Mouse (Mus musculus) brown adipose tissue, adult 24 weeks (tissue): ENCODE data around the gene Fam25c. TPM values are rescaled to one million over a fixed set of nuclear protein-coding genes. Genes with fewer than 3 reads are reported as not detected.
"Not testable (repeated sequence)": the region's sequence is repeated elsewhere in the genome, so short reads cannot be mapped to it uniquely, and the experiment has no call there.

Source experiments
- H3K27ac ChIP-seq: fragments of 200-500 bp; replicated peaks from 2 replicates; pipeline ENCODE4 v1.5.1; 2012; ENCODE audit warnings: low read depth, mild to moderate bottlenecking, low read length
- H3K4me1 ChIP-seq: fragments of 200-500 bp; 2 replicates; pipeline ENCODE4 v1.6.1; 2012; ENCODE audit warnings: low read length, mixed read lengths; ENCODE audit not compliant: control insufficient read depth, insufficient read depth, insufficient read length
- H3K4me3 ChIP-seq: fragments of 200-500 bp; 2 replicates; pipeline ENCODE4 v1.5.1; 2012; ENCODE audit warnings: low read depth, mild to moderate bottlenecking, low read length, moderate library complexity; ENCODE audit not compliant: insufficient read depth
- polyA plus RNA-seq: library from polyadenylated mRNA; stranded (reverse); fragments of >200 nt; gene quantifications from 2 replicates; pipeline ENCODE4 v1.2.4, GENCODE M21; 2012; ENCODE audit not compliant: missing spikeins, insufficient read depth, insufficient read length

The Fam25c gene
- polyA plus RNA-seq, 1 experiment = not detected

DNA sequence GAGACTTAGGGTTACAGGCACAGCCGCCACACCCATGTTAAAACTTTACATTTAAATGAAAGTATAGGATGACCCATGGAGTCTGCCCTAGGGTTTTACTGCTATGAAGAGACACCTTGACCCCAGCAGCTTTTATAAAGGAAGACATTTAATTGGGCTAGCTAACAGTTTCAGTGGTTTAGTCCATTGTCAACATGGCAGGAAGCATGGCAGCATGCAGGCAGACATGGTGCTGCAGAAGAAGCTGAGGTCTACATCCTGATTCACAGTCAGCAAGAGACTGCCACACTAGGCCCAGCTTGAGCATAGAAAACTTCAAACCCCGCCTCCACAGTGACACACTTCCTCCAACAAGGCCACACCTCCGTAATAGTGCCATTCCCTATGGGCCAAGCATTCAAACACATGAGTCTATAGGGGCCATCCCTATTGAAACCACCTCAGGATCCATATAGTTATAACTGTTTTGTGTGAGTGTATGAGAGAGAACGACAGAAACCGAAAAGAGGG lies 31.6 kb downstream of the Fam25c start:
- Histone ChIP-seq H3K4me3 (no peak overlapping the region), H3K27ac (no peak overlapping the region), H3K4me1 (no peaks in the 10 kb centered on the region)

DNA sequence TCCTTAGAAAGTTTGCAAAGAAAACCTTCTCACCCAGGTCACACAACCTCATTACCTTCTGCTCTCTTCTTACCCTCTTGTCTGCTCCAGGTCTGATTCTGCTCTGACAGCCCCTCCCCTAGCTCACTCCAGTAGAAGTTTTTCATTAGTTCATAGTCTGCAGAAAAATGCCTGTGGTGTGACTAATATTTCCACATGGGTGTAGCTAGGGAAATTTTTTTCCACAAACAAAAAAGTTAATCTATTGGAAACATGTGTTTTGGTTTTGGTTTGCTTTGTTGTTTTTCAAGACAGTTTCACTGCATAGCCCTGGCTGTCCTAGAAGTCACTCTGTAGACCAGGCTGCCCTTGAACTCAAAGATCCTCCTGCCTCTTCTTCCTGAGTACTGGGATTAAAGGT lies 37.1 kb downstream of the Fam25c start:
- Histone ChIP-seq H3K27ac (no peak overlapping the region), H3K4me1 (peaks cover 2% of the 10 kb centered on the region; the same call in 1 of the 2 replicates), H3K4me3 (no peak overlapping the region)

DNA sequence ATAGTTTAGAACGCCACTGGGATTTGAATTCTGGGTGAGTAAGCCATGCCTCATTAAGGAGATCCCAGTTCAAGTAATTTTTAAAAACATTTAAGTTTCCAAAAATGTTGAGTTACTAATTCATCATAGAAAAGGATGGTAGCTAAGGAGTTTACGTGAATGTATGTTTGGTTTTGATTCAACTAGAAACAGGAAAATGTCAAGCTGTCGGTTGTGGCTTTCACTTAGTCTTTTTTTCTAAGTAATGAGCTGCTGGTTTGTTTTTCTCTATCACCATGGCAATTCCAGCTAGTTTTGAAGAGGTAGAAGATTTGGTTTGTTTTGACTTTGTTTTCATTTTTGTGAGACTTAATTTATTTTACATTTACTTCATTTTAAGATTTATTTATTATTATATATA lies 37.8 kb downstream of the Fam25c start:
- H3K27ac ChIP-seq = no peak overlapping the region
- no peak overlapping the region for H3K4me3 ChIP-seq
- peaks cover 2% of the 10 kb centered on the region; the same call in 1 of the 2 replicates for H3K4me1 ChIP-seq

DNA sequence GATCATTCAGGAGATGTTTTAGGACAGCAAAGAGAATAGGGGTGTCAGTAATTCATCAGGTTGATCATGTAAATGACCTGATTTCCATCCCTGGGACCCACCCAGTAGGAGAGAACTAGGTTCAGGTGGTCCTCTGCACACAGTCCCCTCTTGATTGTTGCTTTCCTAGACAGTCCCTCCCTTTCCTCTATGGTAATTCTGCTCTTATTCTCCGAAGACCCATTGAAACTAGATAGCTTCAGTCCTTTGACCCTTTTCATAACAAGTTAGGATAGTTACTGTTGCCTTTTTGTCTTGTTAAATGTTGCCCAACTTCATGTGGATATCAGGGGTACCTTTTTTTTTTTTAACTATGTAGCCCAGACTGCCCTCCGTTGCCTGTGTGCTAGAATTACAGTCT lies 38.9 kb downstream of the Fam25c start:
- Histone ChIP-seq H3K4me3 (no peak overlapping the region), H3K4me1 (peaks cover 2% of the 10 kb centered on the region; the same call in 1 of the 2 replicates), H3K27ac (no peak overlapping the region)

DNA sequence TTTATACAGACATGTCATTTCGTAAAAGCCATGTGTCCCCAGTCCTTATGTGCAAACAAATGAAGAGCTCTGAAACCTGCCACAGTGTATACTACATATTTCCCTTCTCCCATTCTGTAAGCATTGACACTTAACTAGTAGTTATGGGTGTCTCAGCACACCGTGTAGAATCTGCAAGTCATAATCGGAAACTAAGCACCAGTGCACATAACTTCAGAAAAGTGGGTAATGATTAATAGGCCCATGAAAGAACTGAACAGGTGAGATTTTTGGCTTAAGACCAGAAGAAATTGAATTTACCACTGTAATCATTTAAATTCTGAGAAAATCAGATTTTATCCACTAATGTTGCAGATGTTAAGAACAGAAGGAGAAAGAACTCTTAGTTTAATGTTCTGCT lies 40.4 kb downstream of the Fam25c start:
- H3K4me3 ChIP-seq = no peak overlapping the region
- peaks cover 2% of the 10 kb centered on the region; the same call in 1 of the 2 replicates for H3K4me1 ChIP-seq
- no peak overlapping the region for H3K27ac ChIP-seq

DNA sequence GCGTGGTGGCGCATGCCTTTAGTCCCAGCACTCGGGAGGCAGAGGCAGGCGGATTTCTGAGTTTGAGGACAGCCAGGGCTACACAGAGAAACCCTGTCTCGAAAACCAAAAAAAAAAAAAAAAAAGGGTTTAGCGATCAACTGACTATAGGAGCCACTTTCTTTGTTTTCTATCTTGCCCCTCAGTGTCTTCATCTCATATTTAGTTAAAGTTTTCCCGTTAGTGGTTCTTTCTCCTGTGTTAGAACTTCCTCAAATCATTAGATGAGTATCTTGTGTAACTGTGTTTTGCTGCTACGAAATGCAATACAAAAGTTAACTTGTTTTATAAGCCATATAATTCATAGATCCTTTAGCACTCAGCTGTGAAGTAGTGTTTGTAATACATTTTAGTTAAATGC lies 40.9 kb downstream of the Fam25c start:
- H3K4me1 ChIP-seq, H3K4me3 ChIP-seq, H3K27ac ChIP-seq: not testable (repeated sequence)

DNA sequence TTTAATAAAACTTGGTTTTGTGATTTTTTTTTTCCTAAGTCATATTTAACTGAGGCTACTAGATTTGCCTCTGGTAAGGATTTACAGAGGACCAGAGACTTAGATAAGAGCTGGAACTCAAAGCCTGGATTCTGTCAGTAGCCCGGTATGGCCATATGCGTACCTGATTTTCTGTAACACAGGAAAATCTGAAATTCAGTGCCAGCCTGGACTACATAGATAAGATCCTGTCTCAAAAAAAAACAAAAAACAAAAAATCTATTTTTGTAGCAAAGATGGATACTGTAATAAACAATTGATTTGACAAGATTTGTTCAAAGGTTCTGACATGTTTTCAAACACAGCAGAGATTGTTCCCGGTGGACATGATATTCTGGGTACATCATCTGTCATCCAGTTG lies 41.6 kb downstream of the Fam25c start:
- H3K4me3 ChIP-seq = no peak overlapping the region
- H3K4me1 ChIP-seq = peaks cover 2% of the 10 kb centered on the region; the same call in 1 of the 2 replicates
- no peak overlapping the region for H3K27ac ChIP-seq

DNA sequence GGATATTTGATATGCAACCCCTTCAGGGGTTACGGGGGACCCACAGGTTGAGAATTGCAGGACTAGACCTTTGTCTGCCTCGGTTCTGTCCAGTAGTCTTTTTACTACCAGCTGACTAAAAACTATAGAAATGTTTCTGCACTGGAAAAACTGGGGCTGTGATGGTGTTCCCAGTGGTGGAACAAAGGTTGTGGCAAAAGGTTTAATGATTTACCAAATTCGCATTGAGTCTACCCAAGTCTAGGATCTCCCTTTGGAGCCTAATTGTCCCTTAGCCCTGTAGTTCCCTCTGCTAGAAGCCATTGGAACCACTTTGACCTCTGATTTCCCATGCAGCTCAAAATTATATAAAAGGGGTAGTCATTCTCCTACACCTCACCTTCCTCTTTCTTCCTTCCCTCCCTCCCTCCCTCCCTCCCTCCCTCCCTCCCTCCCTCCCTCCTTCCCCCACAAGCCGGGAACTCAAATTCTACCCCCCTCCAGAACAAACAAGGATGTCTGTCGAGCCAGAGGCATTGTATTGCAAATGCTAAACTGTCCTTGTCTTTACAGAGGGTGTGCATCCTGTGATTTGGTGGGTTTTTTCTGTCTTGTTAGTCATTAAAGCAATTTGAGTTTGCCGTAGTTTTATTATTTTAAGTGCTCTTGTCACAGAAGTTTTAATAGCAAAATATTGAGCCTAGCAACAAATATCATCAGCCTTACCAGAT lies 42.7 kb downstream of the Fam25c start:
- Histone ChIP-seq H3K27ac (no peak overlapping the region), H3K4me1 (peaks cover 2% of the 10 kb centered on the region; the same call in 1 of the 2 replicates), H3K4me3 (peak overlapping the region; percentile 36)

DNA sequence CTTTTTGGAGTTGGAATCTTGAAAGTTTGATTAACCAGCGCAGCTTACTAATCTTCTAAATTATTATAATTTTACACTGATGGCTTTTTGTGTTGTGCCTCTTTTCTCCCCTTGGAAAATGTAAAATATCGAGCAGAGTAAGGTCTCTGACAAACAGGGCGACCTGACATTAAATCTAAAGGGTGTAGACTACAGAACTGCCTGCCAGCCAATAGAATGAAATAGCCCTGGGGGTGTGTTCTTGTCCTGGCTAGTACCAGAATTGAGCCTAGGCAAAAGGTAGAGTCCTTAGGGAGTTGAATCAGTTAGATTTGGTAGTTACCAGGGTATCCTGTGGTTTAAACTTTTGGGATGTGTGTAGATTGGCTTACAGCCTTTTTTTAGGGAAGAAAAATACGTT lies 43.5 kb downstream of the Fam25c start:
- Histone ChIP-seq H3K27ac (no peak overlapping the region), H3K4me1 (peaks cover 2% of the 10 kb centered on the region; the same call in 1 of the 2 replicates), H3K4me3 (peak overlapping the region; percentile 85)

DNA sequence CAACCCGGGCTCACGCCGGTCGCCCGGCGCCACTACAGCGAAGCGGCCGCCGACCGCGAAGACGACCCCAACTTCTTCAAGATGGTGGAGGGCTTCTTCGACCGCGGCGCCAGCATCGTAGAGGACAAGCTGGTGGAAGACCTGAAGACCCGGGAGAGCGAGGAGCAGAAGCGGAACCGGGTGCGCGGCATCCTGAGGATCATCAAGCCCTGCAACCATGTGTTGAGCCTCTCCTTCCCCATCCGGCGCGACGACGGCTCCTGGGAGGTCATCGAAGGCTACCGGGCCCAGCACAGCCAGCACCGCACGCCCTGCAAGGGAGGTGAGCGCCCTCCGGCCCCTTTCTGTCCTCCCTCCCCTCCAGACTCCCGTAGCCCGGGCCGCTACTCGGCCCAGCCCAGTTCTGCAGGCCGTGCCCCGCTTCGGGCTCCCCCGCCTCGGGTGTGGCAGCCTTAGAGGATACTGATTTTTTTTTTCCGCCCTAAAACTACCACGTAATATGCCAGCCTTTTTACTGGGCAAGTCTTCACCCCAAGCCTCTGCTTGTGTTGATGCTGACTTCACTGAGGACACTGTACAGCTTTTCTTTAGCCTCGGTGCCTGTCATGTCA lies 44.1 kb downstream of the Fam25c start:
- H3K4me1 ChIP-seq = peaks cover 2% of the 10 kb centered on the region; the same call in 1 of the 2 replicates
- peak overlapping the region; percentile 85 for H3K4me3 ChIP-seq
- peak overlapping the region; percentile 49 for H3K27ac ChIP-seq

DNA sequence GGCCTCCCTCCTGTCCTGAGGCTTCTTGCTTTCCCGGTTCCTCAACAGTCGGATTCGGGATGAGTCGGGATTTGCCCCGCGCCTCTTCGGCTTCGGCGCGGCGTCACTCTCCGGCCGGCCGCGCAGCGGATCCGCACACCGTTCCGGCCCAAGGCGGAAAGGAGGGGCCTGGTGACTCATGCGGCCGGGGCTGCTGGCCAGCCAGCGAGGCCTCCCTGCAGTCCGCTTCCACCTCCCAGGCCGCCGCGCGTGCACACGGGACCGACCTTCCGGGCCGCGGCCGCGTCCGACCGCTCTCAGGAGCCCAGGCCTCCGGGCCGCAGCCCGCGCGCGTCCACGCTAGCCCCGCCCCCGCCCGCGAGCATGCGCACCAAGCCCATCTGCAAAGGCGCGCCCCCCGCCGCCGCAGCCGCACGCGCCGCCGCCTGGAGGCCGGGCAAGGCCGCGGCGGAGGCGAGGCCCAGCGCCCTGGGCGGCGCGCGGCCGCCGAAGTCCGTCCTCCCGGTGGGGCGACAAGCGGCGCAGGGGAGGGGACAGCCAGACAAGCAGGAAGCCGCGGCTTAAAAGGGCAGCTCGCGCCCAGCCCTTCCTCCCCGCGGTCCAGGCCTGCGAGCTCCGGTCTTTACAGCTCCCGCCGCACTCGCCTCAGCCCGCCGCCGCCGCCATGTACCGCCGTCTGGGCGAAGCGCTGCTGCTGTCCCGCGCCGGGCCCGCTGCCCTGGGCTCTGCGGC lies 44.8 kb downstream of the Fam25c start, which contains the start of the genes Shld2 and Glud1:
Gene Shld2 (minus strand): TSS at position 260 of the 732 bp plus-strand sequence.
Gene Glud1 (plus strand): TSS at position 494 of the 732 bp plus-strand sequence.
- peaks cover 2% of the 10 kb centered on the region; the same call in 1 of the 2 replicates for H3K4me1 ChIP-seq
- peak within 1 kb of the TSS; percentile 85 for H3K4me3 ChIP-seq
- peak within 1 kb of the TSS; percentile 93 for H3K27ac ChIP-seq

DNA sequence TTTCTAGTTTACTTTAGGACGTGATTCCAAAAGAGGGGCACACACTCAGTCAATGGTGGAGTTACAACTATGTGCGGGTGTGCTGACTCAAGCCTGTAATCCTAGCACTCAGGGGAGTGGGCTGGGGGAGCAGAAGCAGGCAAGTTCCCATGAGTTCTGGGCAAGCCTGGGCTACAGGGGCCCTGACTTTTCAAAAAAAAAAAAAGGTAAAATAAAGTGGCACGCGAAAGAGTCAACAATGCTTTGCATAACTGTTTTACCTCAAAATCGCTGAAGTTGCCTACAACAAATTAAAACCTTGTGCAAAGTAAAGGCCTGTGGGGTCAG lies 45.4 kb downstream of the Fam25c start:
- Histone ChIP-seq H3K4me3 (peak overlapping the region; percentile 82), H3K4me1 (peaks cover 2% of the 10 kb centered on the region; the same call in 1 of the 2 replicates), H3K27ac (peak overlapping the region; percentile 93)

DNA sequence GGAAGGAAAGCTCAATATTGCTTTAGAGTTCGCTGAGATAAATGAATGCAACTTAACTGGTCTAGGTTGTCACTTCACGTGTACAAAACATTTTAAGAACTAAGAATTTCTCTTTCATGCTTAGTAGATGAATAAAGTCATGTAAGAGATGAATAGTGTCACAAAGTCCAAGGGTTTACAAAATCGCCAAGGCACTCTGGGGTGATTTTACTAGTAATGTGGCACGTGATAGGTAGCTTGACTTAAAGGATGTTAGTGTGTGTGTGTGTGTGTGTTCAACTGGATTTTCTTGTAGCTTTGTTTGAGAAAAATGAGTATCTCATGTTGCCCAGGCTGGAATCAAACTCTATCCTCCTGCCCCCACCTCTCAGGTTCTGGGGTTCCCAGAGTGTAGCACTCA lies 46.0 kb downstream of the Fam25c start:
- H3K4me1 ChIP-seq = peaks cover 2% of the 10 kb centered on the region; the same call in 1 of the 2 replicates
- H3K27ac ChIP-seq = no peak overlapping the region
- H3K4me3 ChIP-seq = no peak overlapping the region

DNA sequence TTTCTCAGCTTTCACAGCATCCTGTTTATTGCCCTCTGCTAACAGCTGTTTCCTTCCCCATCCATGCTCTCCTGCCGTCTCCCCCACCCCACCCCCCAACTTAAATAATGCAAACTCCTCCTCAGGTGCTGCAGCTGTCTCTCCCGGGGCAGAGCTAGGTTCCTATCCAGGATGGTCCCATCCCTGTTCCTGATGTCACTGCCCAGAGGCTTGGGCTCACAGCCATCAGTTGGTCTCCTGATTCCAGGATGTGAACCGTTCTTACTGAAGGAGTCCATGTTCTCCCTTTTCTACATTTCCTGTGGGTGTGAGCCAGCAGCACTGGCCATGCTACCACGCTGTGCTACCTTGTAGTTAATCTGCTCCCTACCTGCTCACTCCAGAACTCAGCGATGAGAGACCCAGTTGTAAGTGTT lies 52.0 kb downstream of the Fam25c start:
- H3K4me1 ChIP-seq = peaks cover 6% of the 10 kb centered on the region
- no peak overlapping the region for H3K4me3 ChIP-seq
- H3K27ac ChIP-seq = no peak overlapping the region

DNA sequence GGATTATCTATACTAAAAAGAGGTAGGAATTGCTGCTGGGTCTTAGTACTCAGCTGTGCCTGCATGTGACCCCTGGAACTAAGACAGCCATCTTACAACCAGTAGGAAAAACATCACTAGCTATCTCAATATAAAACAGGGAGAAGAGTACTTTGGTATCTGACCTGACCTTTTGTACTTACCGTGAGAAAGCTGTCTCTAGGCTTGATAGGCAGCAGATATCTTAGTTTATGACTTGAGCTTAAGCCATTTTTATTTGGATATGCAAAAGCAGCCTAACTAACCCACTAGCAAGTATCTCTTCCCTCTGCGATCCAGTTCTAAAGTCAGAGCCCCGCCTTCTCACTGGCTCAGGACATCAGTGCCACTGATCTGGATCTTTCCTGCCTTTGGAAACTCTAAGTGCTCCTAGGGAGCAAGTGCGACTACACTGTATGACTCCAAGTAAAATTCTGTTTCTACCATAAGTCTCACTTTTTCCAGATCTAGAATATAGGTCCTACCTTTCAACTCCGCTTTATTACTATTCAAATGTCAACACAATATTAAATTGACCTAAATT lies 52.5 kb downstream of the Fam25c start:
- Histone ChIP-seq H3K4me3 (no peak overlapping the region), H3K4me1 (peaks cover 6% of the 10 kb centered on the region), H3K27ac (no peak overlapping the region)
